Mouse (Mus musculus) MEL (cell line): ENCODE measurements at regions not wholly inside any gene's neighbourhood (a gene's known extent, or its start where the extent isn't known, plus 50 kb on each side); places are given as distances from the start of the nearest gene placed in this dataset.

Experiments used
- DNase-seq: peaks from one replicate; pipeline ENCODE4 v3.0.0; 2011; ENCODE audit warnings: low read depth, low spot score
- H3K27ac ChIP-seq: 2 replicates; pipeline ENCODE4 v1.5.1; 2012; ENCODE audit warnings: low read depth, mild to moderate bottlenecking, control low read depth, low read length, moderate library complexity; ENCODE audit not compliant: control insufficient read depth
- H3K27me3 ChIP-seq, 2 experiments: fragments of 150-350 bp in 1 of 2; sonication (generic) in 1 of 2; 2 replicates each; pipeline ENCODE4 v1.6.1; 2012; ENCODE audit warnings: low read length in 2 of 2, mild to moderate bottlenecking in 2 of 2, improper control_type of control experiment in 1 of 2, moderate library complexity in 1 of 2; ENCODE audit not compliant: insufficient read depth in 2 of 2, control insufficient read depth in 1 of 2
- H3K36me3 ChIP-seq, 2 experiments: 2 replicates each; pipeline ENCODE4 v1.6.1; 2012 to 2014; ENCODE audit warnings: low read length in 2 of 2, improper control_type of control experiment in 1 of 2, inconsistent platforms in 1 of 2, mild to moderate bottlenecking in 1 of 2; ENCODE audit not compliant: insufficient read depth in 2 of 2, control insufficient read depth in 1 of 2
- H3K4me1 ChIP-seq, 2 experiments: fragments of 150-350 bp in 1 of 2; sonication (generic) in 1 of 2; 2 replicates each; pipeline ENCODE4 v1.6.1; 2012; ENCODE audit warnings: low read length in 2 of 2, improper control_type of control experiment in 1 of 2, mild to moderate bottlenecking in 1 of 2; ENCODE audit not compliant: insufficient read depth in 2 of 2, control insufficient read depth in 1 of 2
- H3K4me3 ChIP-seq, 2 experiments: fragments of 150-350 bp in 1 of 2; sonication (generic) in 1 of 2; 2 replicates each; pipeline ENCODE4 v1.5.1; 2012; ENCODE audit warnings: low read depth in 2 of 2, low read length in 2 of 2, mild to moderate bottlenecking in 2 of 2, moderate library complexity in 2 of 2, control low read depth in 1 of 2, improper control_type of control experiment in 1 of 2; ENCODE audit not compliant: control insufficient read depth in 1 of 2, insufficient read depth in 1 of 2
- H3K79me2 ChIP-seq: 2 replicates; pipeline ENCODE4 v1.6.1; 2012; ENCODE audit warnings: mild to moderate bottlenecking, low read length, moderate library complexity; ENCODE audit not compliant: control insufficient read depth, poor library complexity, insufficient read depth
- H3K9ac ChIP-seq: 2 replicates; pipeline ENCODE4 v1.6.1; 2012; ENCODE audit warnings: low read depth, mild to moderate bottlenecking, control low read depth, low read length, moderate library complexity; ENCODE audit not compliant: control insufficient read depth, poor library complexity, severe bottlenecking
- H3K9me3 ChIP-seq: fragments of 150-350 bp; sonication (generic); replicated peaks from 2 replicates; pipeline ENCODE4 v1.6.1; 2012; ENCODE audit warnings: mild to moderate bottlenecking, low read length, improper control_type of control experiment, moderate library complexity; ENCODE audit not compliant: insufficient read depth
- CHD2 ChIP-seq: IDR thresholded peaks from 2 replicates; pipeline ENCODE4 v1.6.1; 2011; ENCODE audit warnings: low read length, improper control_type of control experiment
- CTCF ChIP-seq, 3 experiments: IDR thresholded peaks in 2 of 3; conservative IDR thresholded peaks in 1 of 3; 2 replicates each; pipeline ENCODE4 v1.5.1; 2011 to 2012; ENCODE audit warnings: low read length in 3 of 3, low read depth in 2 of 3, mild to moderate bottlenecking in 2 of 3, improper control_type of control experiment in 1 of 3, inconsistent platforms in 1 of 3, mixed read lengths in 1 of 3, moderate library complexity in 1 of 3; ENCODE audit not compliant: control insufficient read depth in 1 of 3, insufficient read depth in 1 of 3, poor library complexity in 1 of 3, severe bottlenecking in 1 of 3
- E2F4 ChIP-seq: IDR thresholded peaks from 2 replicates; pipeline ENCODE4 v1.6.1; 2011; ENCODE audit warnings: low read depth, low read length, improper control_type of control experiment, borderline replicate concordance
- ELF1 ChIP-seq: IDR thresholded peaks from 2 replicates; pipeline ENCODE4 v1.6.1; 2014; ENCODE audit warnings: low read depth, mild to moderate bottlenecking, inconsistent platforms, low read length, improper control_type of control experiment, moderate library complexity
- ETS1 ChIP-seq: IDR thresholded peaks from 2 replicates; pipeline ENCODE4 v1.6.1; 2012; ENCODE audit warnings: low read depth, mild to moderate bottlenecking, inconsistent platforms, low read length, improper control_type of control experiment, moderate library complexity
- GABPA ChIP-seq: IDR thresholded peaks from 2 replicates; pipeline ENCODE4 v1.6.1; 2012; ENCODE audit warnings: low read depth, mild to moderate bottlenecking, inconsistent platforms, low read length, improper control_type of control experiment, moderate library complexity
- GATA1 ChIP-seq: IDR thresholded peaks from 2 replicates; pipeline ENCODE4 v1.6.1; 2011; ENCODE audit warnings: low read depth, low read length, improper control_type of control experiment
- KAT2A ChIP-seq: conservative IDR thresholded peaks from 2 replicates; pipeline ENCODE4 v1.6.1; 2012; ENCODE audit warnings: low read depth, low read length, improper control_type of control experiment, inconsistent platforms
- MAFK ChIP-seq: IDR thresholded peaks from 2 replicates; pipeline ENCODE4 v1.6.1; 2011; ENCODE audit warnings: low read depth, mild to moderate bottlenecking, low read length, improper control_type of control experiment, borderline replicate concordance
- MEF2A ChIP-seq: IDR thresholded peaks from 2 replicates; pipeline ENCODE4 v1.6.1; 2014; ENCODE audit warnings: low read depth, mild to moderate bottlenecking, inconsistent platforms, low read length, improper control_type of control experiment; ENCODE audit not compliant: poor library complexity, insufficient replicate concordance, severe bottlenecking; ENCODE audit errors: extremely low read depth
- MYB ChIP-seq: IDR thresholded peaks from 2 replicates; pipeline ENCODE4 v1.6.1; 2011; ENCODE audit warnings: mild to moderate bottlenecking, low read depth, low read length, improper control_type of control experiment
- NELFE ChIP-seq: IDR thresholded peaks from 2 replicates; pipeline ENCODE4 v1.6.1; 2011; ENCODE audit warnings: low read depth, low read length, improper control_type of control experiment
- POLR2A ChIP-seq, 2 experiments: IDR thresholded peaks; 2 replicates each; pipeline ENCODE4 v1.6.1; 2011 to 2012; ENCODE audit warnings: low read length in 2 of 2, mild to moderate bottlenecking in 2 of 2, control low read depth in 1 of 2, improper control_type of control experiment in 1 of 2, low read depth in 1 of 2, moderate library complexity in 1 of 2; ENCODE audit not compliant: control insufficient read depth in 1 of 2, insufficient read depth in 1 of 2, poor library complexity in 1 of 2
- RAD21 ChIP-seq: IDR thresholded peaks from 2 replicates; pipeline ENCODE4 v1.6.1; 2011; ENCODE audit warnings: mild to moderate bottlenecking, low read depth, low read length, improper control_type of control experiment
- SMC3 ChIP-seq: IDR thresholded peaks from 2 replicates; pipeline ENCODE4 v1.6.1; 2011; ENCODE audit warnings: low read depth, low read length, improper control_type of control experiment
- TBP ChIP-seq: IDR thresholded peaks from 2 replicates; pipeline ENCODE4 v1.8.0; 2011; ENCODE audit warnings: low read depth, low read length, improper control_type of control experiment
- TCF12 ChIP-seq: IDR thresholded peaks from 2 replicates; pipeline ENCODE4 v1.6.1; 2014; ENCODE audit warnings: low read depth, mild to moderate bottlenecking, inconsistent platforms, low read length, improper control_type of control experiment, moderate library complexity
- UBTF ChIP-seq: IDR thresholded peaks from 2 replicates; pipeline ENCODE4 v1.6.1; 2012; ENCODE audit warnings: low read depth, mild to moderate bottlenecking, inconsistent platforms, low read length, improper control_type of control experiment, moderate library complexity, borderline replicate concordance; ENCODE audit not compliant: insufficient read depth
- USF1 ChIP-seq: IDR thresholded peaks from 2 replicates; pipeline ENCODE4 v1.6.1; 2014; ENCODE audit warnings: low read depth, mild to moderate bottlenecking, inconsistent platforms, low read length, improper control_type of control experiment, moderate library complexity
- ZC3H11A ChIP-seq: IDR thresholded peaks from 2 replicates; pipeline ENCODE4 v1.6.1; 2012; ENCODE audit warnings: low read depth, mild to moderate bottlenecking, inconsistent platforms, low read length, improper control_type of control experiment
- ZMIZ1 ChIP-seq: IDR thresholded peaks from 2 replicates; pipeline ENCODE4 v1.6.1; 2012; ENCODE audit warnings: low read depth, mild to moderate bottlenecking, inconsistent platforms, low read length, improper control_type of control experiment, moderate library complexity
- ZNF384 ChIP-seq: IDR thresholded peaks from 2 replicates; pipeline ENCODE4 v1.6.1; 2012; ENCODE audit warnings: low read depth, mild to moderate bottlenecking, inconsistent platforms, low read length, improper control_type of control experiment

DNA sequence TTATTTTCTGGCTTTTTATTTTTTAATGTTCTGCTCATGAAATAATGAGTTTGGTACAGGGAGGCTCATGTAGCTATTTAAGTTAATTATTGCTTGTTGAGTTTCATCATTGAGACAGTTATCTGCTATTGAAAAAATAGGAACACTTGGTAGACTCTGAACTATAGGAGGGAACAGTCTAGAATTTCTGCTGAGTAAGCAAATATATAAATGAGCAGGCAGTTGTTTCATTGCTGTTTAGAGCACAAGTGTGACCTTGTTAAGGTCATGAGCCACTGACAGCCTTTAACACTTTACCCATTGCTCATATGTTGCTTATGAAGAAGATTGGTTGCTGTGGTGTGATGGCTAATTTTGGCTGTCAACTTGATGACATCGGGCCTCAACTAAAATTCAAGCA, 270.0 kb downstream of the Adgrg6 start:
- Histone ChIP-seq H3K27me3 (no peaks in the 10 kb centered on the region), H3K9me3 (no peaks in the 10 kb centered on the region), H3K4me3 (no peak overlapping the region), H3K79me2 (no peaks in the 10 kb centered on the region), H3K9ac (no peak overlapping the region), H3K4me1 (no peaks in the 10 kb centered on the region), H3K27ac (no peak overlapping the region), H3K36me3 (no peaks in the 10 kb centered on the region)
- DNase-seq: no peak
- TF ChIP-seq MAFK (peak; percentile 84), ZMIZ1 (no peak)

DNA sequence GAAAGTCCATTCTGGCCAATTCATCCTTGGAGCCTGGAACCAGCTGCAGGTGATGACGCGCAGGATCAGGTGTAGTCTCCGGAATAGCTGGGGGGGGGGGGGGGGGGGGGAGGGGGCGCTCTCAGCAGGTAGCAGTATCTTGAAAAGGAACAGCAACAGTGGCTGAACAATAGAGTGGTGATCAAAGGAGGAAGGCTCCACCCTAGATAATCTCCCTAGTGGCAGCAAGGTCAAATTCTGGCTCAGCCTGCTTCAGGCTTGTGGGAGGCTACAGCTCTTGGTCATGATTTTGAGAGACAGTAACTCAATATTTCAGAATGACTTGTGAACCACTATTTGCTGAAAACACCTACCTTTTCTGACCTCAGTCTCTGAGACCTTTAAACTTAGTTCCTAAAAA, 275.5 kb downstream of the Adgrg6 start:
- H3K9me3 ChIP-seq: no peaks in the 10 kb centered on the region
- H3K79me2 ChIP-seq: no peaks in the 10 kb centered on the region
- H3K27ac ChIP-seq: no peak overlapping the region
- H3K9ac ChIP-seq: no peak overlapping the region
- TF ChIP-seq TBP (no peak), RAD21 (no peak), KAT2A (no peak), NELFE (no peak), GABPA (no peak), MYB (no peak), USF1 (no peak), UBTF (no peak), ZC3H11A (no peak), ETS1 (no peak)
- H3K4me1 ChIP-seq: no peaks in the 10 kb centered on the region
- no peak for DNase-seq
- H3K36me3 ChIP-seq: no peaks in the 10 kb centered on the region
- H3K4me3 ChIP-seq: no peak overlapping the region
- H3K27me3 ChIP-seq: no peaks in the 10 kb centered on the region

DNA sequence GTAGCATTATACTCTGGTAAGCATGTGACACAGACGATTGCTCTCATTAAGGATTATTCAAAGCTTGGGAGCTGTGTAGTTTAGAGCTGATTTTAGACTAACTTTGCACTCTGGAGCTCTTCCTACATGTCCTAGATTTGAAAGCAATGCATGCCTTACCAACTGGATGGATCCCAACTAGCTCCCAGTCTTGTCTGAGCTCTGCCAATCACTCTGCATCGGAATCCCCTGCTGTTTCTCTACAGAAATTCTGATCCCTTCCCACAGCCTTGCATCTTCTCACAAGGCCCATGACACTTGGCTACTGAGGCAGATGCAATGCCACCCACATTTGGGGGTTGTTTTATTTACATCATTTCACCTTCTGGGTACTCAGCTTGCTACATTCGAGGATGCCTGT, 277.8 kb downstream of the Adgrg6 start:
- DNase-seq: no peak
- H3K27ac ChIP-seq: no peak overlapping the region
- no peaks in the 10 kb centered on the region for H3K9me3 ChIP-seq
- no peaks in the 10 kb centered on the region for H3K4me1 ChIP-seq
- H3K27me3 ChIP-seq: no peaks in the 10 kb centered on the region
- H3K9ac ChIP-seq: no peak overlapping the region
- H3K4me3 ChIP-seq: no peak overlapping the region
- no peak for TF ChIP-seq SMC3
- no peak for TF ChIP-seq E2F4
- TF ChIP-seq ZNF384: no peak
- TF ChIP-seq NELFE: no peak
- TF ChIP-seq TCF12: no peak
- no peak for TF ChIP-seq CTCF (IDR thresholded peaks at IDR 0.05 in 2 of 3, conservative IDR thresholded peaks at IDR 0.05 in 1 of 3; ENCODE audit: control insufficient read depth in 1 of 3, insufficient read depth in 1 of 3, low read depth in 2 of 3, low read length in 3 of 3, poor library complexity in 1 of 3, severe bottlenecking in 1 of 3)
- no peak for TF ChIP-seq MEF2A
- TF ChIP-seq ELF1: no peak
- TF ChIP-seq CHD2: no peak
- no peak for TF ChIP-seq ZMIZ1
- TF ChIP-seq POLR2A (IDR thresholded peaks at IDR 0.05; ENCODE audit: control insufficient read depth in 1 of 2, insufficient read depth in 1 of 2, low read depth in 1 of 2, low read length in 2 of 2, poor library complexity in 1 of 2): no peak
- no peak for TF ChIP-seq GATA1
- no peak for TF ChIP-seq UBTF
- no peak for TF ChIP-seq USF1
- H3K36me3 ChIP-seq: no peaks in the 10 kb centered on the region
- H3K79me2 ChIP-seq: no peaks in the 10 kb centered on the region
